Mouse (Mus musculus): ENCODE results near the gene Sun2.

- TF ChIP-seq EP300 (optimal IDR thresholded peaks at IDR 0.05) = no peak
- TF ChIP-seq CTCF (IDR thresholded peaks at IDR 0.05; ENCODE audit: low read depth) = no peak
Observed at GRCm38 (mm10) chr15:79763601-79764246, 21.4 kb upstream of the Sun2 start.
